Mouse (Mus musculus) heart, adult 9 months (tissue): ENCODE measurements around the gene Smpd3.

Source experiments
- DNase-seq, 2 experiments: peaks; one replicate each; pipeline ENCODE4 v3.0.0; 2022; ENCODE audit warnings: low spot score in 2 of 2

Gene Smpd3

GRCm38 (mm10) chr8:106337852-106338521 is at the start of gene Smpd3:
Smpd3 (minus strand) TSS chr8:106337988.
- DNase-seq: peak; percentile 99

- no peak for DNase-seq
Observed at GRCm38 (mm10) chr8:106381026-106381425, 43.2 kb upstream of the Smpd3 start.

- no peak for DNase-seq
Observed at GRCm38 (mm10) chr8:106379357-106379756, 41.6 kb upstream of the Smpd3 start.

- DNase-seq: peak; percentile 60 to 68
Observed at GRCm38 (mm10) chr8:106378501-106379048, 40.8 kb upstream of the Smpd3 start.

GRCm38 (mm10) chr8:106376862-106377261 is 39.1 kb upstream of the Smpd3 start:
- no peak for DNase-seq

GRCm38 (mm10) chr8:106375957-106376356 is 38.2 kb upstream of the Smpd3 start:
- no peak for DNase-seq

GRCm38 (mm10) chr8:106369069-106369468 is 31.3 kb upstream of the Smpd3 start:
- no peak for DNase-seq

GRCm38 (mm10) chr8:106368501-106368900 is 30.7 kb upstream of the Smpd3 start:
- no peak for DNase-seq

- DNase-seq: no peak
Observed at GRCm38 (mm10) chr8:106364837-106365236, 27.0 kb upstream of the Smpd3 start.

GRCm38 (mm10) chr8:106364278-106364677 is 26.5 kb upstream of the Smpd3 start:
- peak in 1 of 2 experiments; percentile 26 for DNase-seq

- no peak for DNase-seq
Observed at GRCm38 (mm10) chr8:106363321-106363720, 25.5 kb upstream of the Smpd3 start.

GRCm38 (mm10) chr8:106359650-106360338 is 22.0 kb upstream of the Smpd3 start:
- no peak for DNase-seq

GRCm38 (mm10) chr8:106351135-106351534 is 13.3 kb upstream of the Smpd3 start:
- peak; percentile 27 for DNase-seq

- DNase-seq: peak in 1 of 2 experiments; percentile 11
Observed at GRCm38 (mm10) chr8:106349398-106349797, 11.6 kb upstream of the Smpd3 start.

GRCm38 (mm10) chr8:106346123-106346522 is 8.3 kb upstream of the Smpd3 start:
- DNase-seq: no peak

GRCm38 (mm10) chr8:106343471-106343870 is 5.7 kb upstream of the Smpd3 start:
- no peak for DNase-seq

- no peak for DNase-seq
Observed at GRCm38 (mm10) chr8:106342828-106343227, 5.0 kb upstream of the Smpd3 start.

GRCm38 (mm10) chr8:106338741-106339209 is 987 bp upstream of the Smpd3 start:
- peak; percentile 22 to 63 for DNase-seq

GRCm38 (mm10) chr8:106336561-106336960 is 1.2 kb downstream of the Smpd3 start:
- no peak for DNase-seq

GRCm38 (mm10) chr8:106336031-106336430 is 1.8 kb downstream of the Smpd3 start:
- DNase-seq: no peak

- no peak for DNase-seq
Observed at GRCm38 (mm10) chr8:106335196-106335595, 2.6 kb downstream of the Smpd3 start.

- DNase-seq: no peak
Observed at GRCm38 (mm10) chr8:106333346-106333745, 4.4 kb downstream of the Smpd3 start.

- no peak for DNase-seq
Observed at GRCm38 (mm10) chr8:106332498-106332897, 5.3 kb downstream of the Smpd3 start.
